Mouse (Mus musculus): Measurements from ENCODE around the gene Epb41. TPM values are rescaled to one million over a fixed set of nuclear protein-coding genes. Genes with fewer than 3 reads are reported as not detected.

Gene Epb41
- polyA plus RNA-seq, 1 experiment from 2014 or later, result 232 TPM

DNA sequence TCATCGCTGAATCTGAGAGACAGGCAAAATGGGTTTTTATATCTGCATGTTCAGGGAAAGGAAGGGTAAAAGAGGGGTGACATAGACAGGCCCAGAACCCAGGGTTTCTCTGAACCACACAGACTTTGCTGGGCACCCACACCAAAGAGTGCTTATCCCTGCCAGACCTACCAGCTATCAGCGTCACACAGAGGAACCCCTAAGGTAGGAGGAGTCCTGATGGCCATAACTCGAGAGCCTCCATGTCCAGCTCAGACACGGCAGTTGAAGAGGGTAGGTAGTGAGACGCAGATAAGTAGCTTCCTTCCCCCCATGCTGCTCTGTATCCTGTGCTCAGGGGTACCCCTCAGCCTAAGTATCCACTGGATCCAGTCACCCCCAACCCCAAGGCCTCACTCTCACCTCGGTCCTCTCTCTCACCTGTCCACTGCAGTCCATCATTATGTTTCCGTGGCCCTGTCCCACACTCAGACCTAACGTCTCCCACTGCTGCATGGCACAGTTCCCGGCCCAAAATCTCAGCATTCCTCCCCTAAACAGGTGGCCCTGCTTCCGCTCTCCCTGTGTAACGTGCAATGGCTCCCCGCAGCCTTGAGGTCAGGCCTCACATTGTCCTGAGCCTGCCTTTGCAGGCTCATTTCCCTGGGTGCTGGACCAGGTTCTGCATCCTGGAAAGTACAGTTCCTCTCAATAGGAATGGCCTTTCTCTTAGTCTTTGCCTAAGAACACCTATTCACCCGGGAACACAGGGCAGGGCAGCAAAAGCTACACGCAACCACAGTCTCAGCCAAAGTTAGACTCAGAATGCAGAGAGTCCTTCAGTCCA, 7.8 kb downstream of the Epb41 start:
- Histone ChIP-seq H3K4me3 (ENCODE audit: low read depth, low read length) (peak overlapping the region; percentile 28), H3K9ac (ENCODE audit: low read depth, low read length) (peak overlapping the region; percentile 19), H3K27me3 (ENCODE audit: control insufficient read depth, insufficient read depth, low read depth, low read length) (no peaks in the 10 kb centered on the region), H3K4me1 (ENCODE audit: control insufficient read depth, low read depth, low read length) (peaks cover 96% of the 10 kb centered on the region), H3K9me3 (replicated peaks; ENCODE audit: control insufficient read depth, low read length) (no peaks in the 10 kb centered on the region), H3K4me2 (ENCODE audit: low read depth, low read length) (peak overlapping the region; percentile 53), H3K27ac (ENCODE audit: low read length) (peak overlapping the region; percentile 45), H3K36me3 (ENCODE audit: control insufficient read depth, insufficient read depth) (peaks cover 41% of the 10 kb centered on the region)
- WGBS (ENCODE audit: insufficient replicate concordance), result 62% methylated on average over 14 of the region's 14 CpGs
- ATAC-seq (ENCODE audit: low read depth), result peak; percentile 71

DNA sequence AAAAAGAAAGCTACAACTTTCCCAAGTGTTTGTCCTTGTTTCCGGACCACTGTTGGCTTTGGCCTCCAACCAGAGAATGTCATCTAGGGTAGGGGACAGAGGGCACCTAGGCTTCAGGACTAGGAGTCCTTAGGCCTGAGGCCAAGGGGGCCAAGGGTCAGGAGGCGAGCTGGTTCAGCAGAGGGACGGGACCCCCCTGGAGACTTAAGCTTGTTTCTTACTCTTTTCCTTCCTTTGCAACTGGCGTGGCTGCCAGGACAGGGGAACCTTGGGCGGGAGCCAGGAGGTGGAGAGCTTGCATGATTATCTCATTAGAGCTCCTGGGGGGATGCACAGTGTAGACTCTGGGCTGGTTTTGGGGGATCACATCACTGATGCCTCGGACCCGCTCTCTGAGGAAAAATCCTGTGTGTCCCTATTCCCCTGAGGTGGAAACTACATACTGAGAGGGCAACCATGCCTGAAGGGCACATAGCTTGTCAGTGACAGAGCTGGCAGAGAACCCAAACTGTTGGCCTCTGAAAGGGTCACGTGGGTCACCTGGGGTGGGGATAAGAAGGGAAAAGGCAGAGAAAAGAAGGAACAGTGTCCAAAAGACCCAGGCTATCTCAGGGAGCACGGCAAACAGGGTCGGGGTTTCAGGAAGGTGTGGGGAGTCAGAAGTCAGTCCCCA, 8.9 kb downstream of the Epb41 start:
- no peaks in the 10 kb centered on the region for H3K9me3 ChIP-seq (replicated peaks; ENCODE audit: control insufficient read depth, low read length)
- H3K36me3 ChIP-seq (ENCODE audit: control insufficient read depth, insufficient read depth), result peaks cover 35% of the 10 kb centered on the region
- peak overlapping the region; percentile 45 for H3K27ac ChIP-seq (ENCODE audit: low read length)
- no peaks in the 10 kb centered on the region for H3K27me3 ChIP-seq (ENCODE audit: control insufficient read depth, insufficient read depth, low read depth, low read length)
- H3K9ac ChIP-seq (ENCODE audit: low read depth, low read length), result peak overlapping the region; percentile 23; the same call in 1 of the 2 replicates
- peak overlapping the region; percentile 28 for H3K4me3 ChIP-seq (ENCODE audit: low read depth, low read length)
- ATAC-seq (ENCODE audit: low read depth), result peak; percentile 20; the same call in 1 of the 2 replicates
- peak overlapping the region; percentile 53 for H3K4me2 ChIP-seq (ENCODE audit: low read depth, low read length)
- H3K4me1 ChIP-seq (ENCODE audit: control insufficient read depth, low read depth, low read length), result peaks cover 96% of the 10 kb centered on the region
- 55% methylated on average over 10 of the region's 10 CpGs for WGBS (ENCODE audit: insufficient replicate concordance)

DNA sequence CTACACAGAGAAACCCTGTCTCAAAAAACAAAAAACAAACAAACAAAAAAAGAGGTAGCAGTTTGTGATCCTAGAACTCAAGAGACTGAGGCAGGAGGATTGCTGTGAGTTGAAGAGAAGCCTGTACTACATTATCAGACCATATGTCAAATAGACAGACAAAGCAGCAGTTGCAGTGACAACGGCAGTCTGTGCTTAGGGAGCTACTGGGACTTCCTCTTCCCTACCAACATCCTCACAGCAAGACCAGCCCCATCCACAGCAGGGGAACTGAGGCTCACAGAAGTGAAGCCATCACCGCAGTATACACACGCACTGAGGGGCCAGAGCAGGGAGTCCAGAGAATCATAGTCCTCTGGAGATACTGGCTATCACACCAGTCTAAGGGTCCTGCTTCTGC, 9.5 kb downstream of the Epb41 start:
- peak overlapping the region; percentile 28 for H3K4me3 ChIP-seq (ENCODE audit: low read depth, low read length)
- no peaks in the 10 kb centered on the region for H3K27me3 ChIP-seq (ENCODE audit: control insufficient read depth, insufficient read depth, low read depth, low read length)
- peak overlapping the region; percentile 53 for H3K4me2 ChIP-seq (ENCODE audit: low read depth, low read length)
- peak overlapping the region; percentile 45 for H3K27ac ChIP-seq (ENCODE audit: low read length)
- peaks cover 96% of the 10 kb centered on the region for H3K4me1 ChIP-seq (ENCODE audit: control insufficient read depth, low read depth, low read length)
- H3K36me3 ChIP-seq (ENCODE audit: control insufficient read depth, insufficient read depth), result peaks cover 29% of the 10 kb centered on the region
- WGBS (ENCODE audit: insufficient replicate concordance), result 30% methylated on average over 3 of the region's 3 CpGs
- ATAC-seq (ENCODE audit: low read depth), result 0 out of 2 replicates have a peak, but pooled peaks have one; percentile 7
- peak overlapping the region; percentile 38; the same call in 1 of the 2 replicates for H3K9ac ChIP-seq (ENCODE audit: low read depth, low read length)
- H3K9me3 ChIP-seq (replicated peaks; ENCODE audit: control insufficient read depth, low read length), result no peaks in the 10 kb centered on the region

DNA sequence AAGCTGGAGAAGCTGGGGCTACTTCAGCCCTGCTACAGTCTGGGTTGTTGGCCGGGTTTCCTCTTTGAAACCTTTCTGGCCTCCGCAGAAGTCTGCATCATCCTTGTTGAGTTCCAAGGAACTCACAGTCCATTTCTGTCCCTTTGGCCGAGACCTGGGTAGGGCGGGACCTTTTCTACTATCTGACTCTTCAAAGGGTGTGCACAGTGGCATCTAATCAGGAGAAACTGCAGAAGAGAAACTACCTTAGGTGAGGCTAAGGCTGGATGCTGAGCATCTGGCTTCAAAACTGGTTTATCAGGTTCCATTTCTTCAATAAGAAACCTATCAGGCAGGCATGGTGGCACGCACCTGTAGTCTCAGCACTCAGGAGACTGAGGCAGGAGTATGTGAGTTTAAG, 10.6 kb downstream of the Epb41 start:
- ATAC-seq (ENCODE audit: low read depth), result no peak
- peak overlapping the region; percentile 68 for H3K27ac ChIP-seq (ENCODE audit: low read length)
- WGBS (ENCODE audit: insufficient replicate concordance), result 70% methylated on average over 5 of the region's 5 CpGs
- peaks cover 96% of the 10 kb centered on the region for H3K4me1 ChIP-seq (ENCODE audit: control insufficient read depth, low read depth, low read length)
- no peaks in the 10 kb centered on the region for H3K9me3 ChIP-seq (replicated peaks; ENCODE audit: control insufficient read depth, low read length)
- H3K9ac ChIP-seq (ENCODE audit: low read depth, low read length), result peak overlapping the region; percentile 1; the same call in 1 of the 2 replicates
- H3K27me3 ChIP-seq (ENCODE audit: control insufficient read depth, insufficient read depth, low read depth, low read length), result no peaks in the 10 kb centered on the region
- H3K4me2 ChIP-seq (ENCODE audit: low read depth, low read length), result peak overlapping the region; percentile 53
- peaks cover 18% of the 10 kb centered on the region for H3K36me3 ChIP-seq (ENCODE audit: control insufficient read depth, insufficient read depth)
- H3K4me3 ChIP-seq (ENCODE audit: low read depth, low read length), result peak overlapping the region; percentile 2; the same call in 1 of the 2 replicates

DNA sequence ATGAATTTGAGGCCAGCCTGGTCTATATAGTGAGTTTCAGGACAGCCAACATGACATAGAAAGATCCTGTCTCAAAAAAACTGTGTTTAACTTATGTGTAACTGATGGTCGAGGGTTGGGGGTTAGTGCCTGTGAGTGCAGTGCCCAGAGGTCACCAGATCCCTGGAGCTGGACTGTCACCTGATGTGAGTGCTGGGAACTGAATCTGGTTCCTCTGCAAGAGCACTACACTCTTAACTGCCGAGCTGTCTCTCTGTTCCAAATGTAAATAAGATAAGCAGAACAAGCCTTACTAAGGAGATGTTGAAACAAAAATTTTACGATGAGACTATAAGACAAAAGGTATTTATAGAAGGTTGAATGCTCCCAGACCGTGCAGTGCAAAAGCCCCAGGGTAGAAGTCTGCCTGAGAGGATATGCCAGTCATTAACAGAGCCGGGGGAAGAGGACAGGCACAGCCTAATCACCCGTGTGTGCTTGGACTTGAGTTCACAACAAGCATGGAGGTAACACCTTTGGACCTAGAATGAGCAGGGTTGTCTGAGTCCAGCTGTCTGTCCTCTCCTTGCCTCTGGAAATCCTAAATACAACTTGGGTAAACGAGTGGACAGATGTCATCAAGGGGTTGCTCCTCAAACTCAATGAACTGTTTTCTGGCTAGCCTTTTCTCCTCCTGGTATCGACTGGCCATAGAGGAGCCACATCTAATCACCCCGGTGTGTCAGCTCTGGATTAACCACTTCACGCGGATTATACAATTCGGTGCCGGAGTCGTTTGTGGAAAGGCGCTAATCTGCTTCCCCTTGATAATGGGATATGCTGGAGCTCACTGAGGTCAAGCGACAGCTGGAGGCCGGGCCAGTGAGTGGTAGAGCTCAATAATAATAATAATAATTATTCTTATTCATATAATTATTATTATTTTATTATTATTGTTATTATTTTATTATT, 11.9 kb downstream of the Epb41 start:
- H3K36me3 ChIP-seq (ENCODE audit: control insufficient read depth, insufficient read depth), result peaks cover 17% of the 10 kb centered on the region
- H3K4me2 ChIP-seq (ENCODE audit: low read depth, low read length), result peak overlapping the region; percentile 60
- no peaks in the 10 kb centered on the region for H3K27me3 ChIP-seq (ENCODE audit: control insufficient read depth, insufficient read depth, low read depth, low read length)
- ATAC-seq (ENCODE audit: low read depth), result no peak
- H3K9ac ChIP-seq (ENCODE audit: low read depth, low read length), result peak overlapping the region; percentile 29
- peak overlapping the region; percentile 75 for H3K27ac ChIP-seq (ENCODE audit: low read length)
- H3K4me1 ChIP-seq (ENCODE audit: control insufficient read depth, low read depth, low read length), result peaks cover 98% of the 10 kb centered on the region
- H3K4me3 ChIP-seq (ENCODE audit: low read depth, low read length), result peak overlapping the region; percentile 12; the same call in 1 of the 2 replicates
- 44% methylated on average over 17 of the region's 17 CpGs for WGBS (ENCODE audit: insufficient replicate concordance)
- no peaks in the 10 kb centered on the region for H3K9me3 ChIP-seq (replicated peaks; ENCODE audit: control insufficient read depth, low read length)

DNA sequence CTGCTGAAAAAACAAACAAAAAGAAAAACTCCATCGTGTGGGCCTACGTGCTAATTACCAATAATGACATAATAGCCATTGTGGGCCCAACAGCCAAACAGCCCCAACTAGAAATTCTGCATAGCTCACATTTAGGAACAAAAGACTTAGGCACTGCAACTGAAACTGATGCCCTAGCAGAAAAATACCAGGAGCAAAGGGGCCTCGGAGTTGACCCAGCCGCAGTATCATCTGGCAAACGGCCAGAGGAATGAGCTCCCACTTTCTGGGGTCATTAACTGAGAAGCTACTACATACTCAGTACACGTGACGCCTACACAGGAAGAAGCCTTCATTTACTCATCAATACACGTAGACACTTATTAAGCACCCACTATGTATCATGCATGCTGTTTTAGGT, 12.8 kb downstream of the Epb41 start:
- peak overlapping the region; percentile 60 for H3K4me2 ChIP-seq (ENCODE audit: low read depth, low read length)
- H3K4me1 ChIP-seq (ENCODE audit: control insufficient read depth, low read depth, low read length), result peaks cover 98% of the 10 kb centered on the region
- WGBS (ENCODE audit: insufficient replicate concordance), result 80% methylated on average over 8 of the region's 8 CpGs
- peak overlapping the region; percentile 7; the same call in 1 of the 2 replicates for H3K4me3 ChIP-seq (ENCODE audit: low read depth, low read length)
- no peaks in the 10 kb centered on the region for H3K9me3 ChIP-seq (replicated peaks; ENCODE audit: control insufficient read depth, low read length)
- 0 out of 2 replicates have a peak overlapping the region, but pooled peaks have one; percentile 17 for H3K9ac ChIP-seq (ENCODE audit: low read depth, low read length)
- no peaks in the 10 kb centered on the region for H3K27me3 ChIP-seq (ENCODE audit: control insufficient read depth, insufficient read depth, low read depth, low read length)
- no peak for ATAC-seq (ENCODE audit: low read depth)
- peaks cover 17% of the 10 kb centered on the region for H3K36me3 ChIP-seq (ENCODE audit: control insufficient read depth, insufficient read depth)
- H3K27ac ChIP-seq (ENCODE audit: low read length), result peak overlapping the region; percentile 99

DNA sequence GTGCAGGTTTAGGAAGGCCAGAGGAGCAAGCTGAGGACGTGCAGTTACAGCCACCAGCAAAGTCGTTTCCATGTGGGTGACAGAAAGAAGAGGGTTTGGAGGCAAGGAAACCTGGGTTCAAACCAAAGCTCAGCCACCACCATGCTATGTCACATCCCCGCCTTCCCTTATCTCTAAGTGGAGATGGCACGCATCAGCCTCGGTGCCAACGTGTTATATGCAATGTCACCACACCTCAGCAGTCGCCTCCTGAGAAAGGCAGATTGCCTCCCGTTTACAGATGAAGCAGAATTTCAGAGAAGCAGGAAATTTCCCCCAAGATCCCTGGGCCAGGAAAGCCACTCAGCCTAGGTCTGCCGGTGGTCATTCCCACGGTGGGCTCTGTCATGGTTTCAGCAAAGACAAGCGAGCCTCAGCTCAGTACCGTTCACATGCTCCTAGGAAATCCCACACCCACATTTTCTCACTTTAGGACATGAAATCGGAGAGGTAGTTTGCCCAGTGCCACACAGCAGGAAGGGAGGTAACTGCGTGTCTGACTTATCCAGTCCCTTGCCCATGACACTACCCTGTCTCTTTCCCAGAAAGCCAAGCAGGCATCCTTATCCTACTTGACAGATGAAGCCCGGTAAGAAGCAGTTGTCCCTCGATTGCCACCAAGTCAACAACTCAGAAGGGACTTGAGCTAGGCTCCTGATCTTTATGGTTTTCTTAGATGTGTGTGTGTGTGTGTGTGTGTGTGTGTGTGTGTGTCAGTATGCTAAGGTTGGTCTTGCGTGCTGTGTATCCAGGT, 14.9 kb downstream of the Epb41 start:
- peak overlapping the region; percentile 69 for H3K9ac ChIP-seq (ENCODE audit: low read depth, low read length)

DNA sequence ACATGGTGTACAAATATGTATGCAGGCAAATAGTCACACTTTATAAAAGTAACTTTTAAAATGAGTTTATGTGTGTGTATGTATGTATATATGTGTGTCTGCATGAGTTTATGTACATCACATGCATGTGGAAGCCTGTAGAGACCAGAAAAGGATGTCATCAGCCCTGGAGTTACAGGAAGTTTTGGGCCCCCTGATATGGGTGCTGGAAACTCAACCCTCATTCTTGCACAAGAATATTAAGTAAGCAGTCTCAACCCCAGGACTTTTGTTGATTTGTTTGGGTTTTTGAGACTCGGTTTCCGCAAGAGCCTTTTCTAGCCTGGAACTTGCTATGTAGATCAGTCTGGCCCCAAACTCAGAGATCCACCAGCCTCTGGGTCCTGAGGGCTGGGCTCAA, 15.6 kb downstream of the Epb41 start:
- H3K27me3 ChIP-seq (ENCODE audit: control insufficient read depth, insufficient read depth, low read depth, low read length), result no peaks in the 10 kb centered on the region
- H3K27ac ChIP-seq (ENCODE audit: low read length), result peak overlapping the region; percentile 99
- peaks cover 15% of the 10 kb centered on the region for H3K36me3 ChIP-seq (ENCODE audit: control insufficient read depth, insufficient read depth)
- no peak for ATAC-seq (ENCODE audit: low read depth)
- H3K4me2 ChIP-seq (ENCODE audit: low read depth, low read length), result peak overlapping the region; percentile 60
- H3K4me1 ChIP-seq (ENCODE audit: control insufficient read depth, low read depth, low read length), result peaks cover 90% of the 10 kb centered on the region
- peak overlapping the region; percentile 41 for H3K9ac ChIP-seq (ENCODE audit: low read depth, low read length)
- peak overlapping the region; percentile 27 for H3K4me3 ChIP-seq (ENCODE audit: low read depth, low read length)
- H3K9me3 ChIP-seq (replicated peaks; ENCODE audit: control insufficient read depth, low read length), result no peaks in the 10 kb centered on the region
- 93% methylated on average over 2 of the region's 2 CpGs for WGBS (ENCODE audit: insufficient replicate concordance)

More for the DNA sequence above, 14.9 kb downstream of the Epb41 start:
- Histone ChIP-seq H3K27me3 (ENCODE audit: control insufficient read depth, insufficient read depth, low read depth, low read length) (no peaks in the 10 kb centered on the region), H3K4me3 (ENCODE audit: low read depth, low read length) (peak overlapping the region; percentile 43), H3K36me3 (ENCODE audit: control insufficient read depth, insufficient read depth) (peaks cover 20% of the 10 kb centered on the region), H3K4me1 (ENCODE audit: control insufficient read depth, low read depth, low read length) (peaks cover 94% of the 10 kb centered on the region), H3K4me2 (ENCODE audit: low read depth, low read length) (peak overlapping the region; percentile 60), H3K27ac (ENCODE audit: low read length) (peak overlapping the region; percentile 99), H3K9me3 (replicated peaks; ENCODE audit: control insufficient read depth, low read length) (no peaks in the 10 kb centered on the region)
- ATAC-seq (ENCODE audit: low read depth), result peak; percentile 91
- WGBS (ENCODE audit: insufficient replicate concordance), result 28% methylated on average over 17 of the region's 17 CpGs

All from liver, embryonic 16.5 days (tissue).